Mouse (Mus musculus): ENCODE measurements around the gene Irf9. TPM values are rescaled to one million over a fixed set of nuclear protein-coding genes. Genes with fewer than 3 reads are reported as not detected.
A peak's percentile ranks its signal among the peaks of the same experiment; 100 is the strongest.

Irf9 gene
- polyA plus RNA-seq, 1 experiment, result 3.3 TPM

DNA sequence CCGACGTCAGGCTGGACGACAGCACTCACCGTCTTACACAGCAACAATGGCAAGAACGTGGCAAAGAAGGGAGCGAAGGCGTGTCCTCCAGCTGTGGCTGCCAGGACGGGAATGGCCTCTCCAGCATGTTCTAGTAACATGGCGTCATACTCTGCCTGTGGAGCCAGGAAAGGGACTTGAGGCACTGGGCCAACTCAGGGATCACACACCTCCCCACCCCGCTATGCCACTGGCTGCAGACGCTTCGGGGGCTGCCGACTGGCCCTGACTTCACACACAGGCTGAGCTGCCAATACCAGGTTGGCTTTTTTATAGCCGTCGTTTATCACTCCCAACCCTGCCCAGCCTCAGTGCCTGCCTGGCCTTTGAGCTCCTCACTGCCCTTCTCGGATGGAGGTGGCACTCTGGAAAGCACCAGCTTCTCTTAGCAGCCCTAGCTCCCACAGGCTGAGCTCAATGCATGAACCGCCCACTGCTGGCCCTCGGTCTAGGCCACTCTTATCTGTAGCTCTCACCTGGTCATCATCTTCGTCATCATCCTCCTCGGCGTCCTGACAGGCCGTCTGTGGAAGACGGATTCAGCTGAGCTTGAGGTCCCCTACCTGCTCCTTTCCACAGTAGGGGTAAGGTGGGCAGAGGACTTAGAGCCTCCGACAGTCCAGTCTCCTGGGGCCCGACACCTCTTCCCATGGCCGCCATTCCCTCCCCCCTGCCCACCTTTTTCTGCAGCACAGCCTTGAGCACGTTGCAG lies 24.9 kb downstream of the Irf9 start:
- TF ChIP-seq GATA1 (IDR thresholded peaks at IDR 0.05; ENCODE audit: low read length) (no peak), TAL1 (IDR thresholded peaks at IDR 0.05; ENCODE audit: low read length) (no peak)
- Histone ChIP-seq H3K9me3 (ENCODE audit: control insufficient read depth, low read length) (no peaks in the 10 kb centered on the region), H3K4me1 (ENCODE audit: control insufficient read depth) (peaks cover 26% of the 10 kb centered on the region), H3K4me3 (replicated peaks) (no peak overlapping the region), H3K27me3 (ENCODE audit: control insufficient read depth) (no peaks in the 10 kb centered on the region), H3K36me3 (ENCODE audit: control insufficient read depth) (peaks cover 94% of the 10 kb centered on the region)

DNA sequence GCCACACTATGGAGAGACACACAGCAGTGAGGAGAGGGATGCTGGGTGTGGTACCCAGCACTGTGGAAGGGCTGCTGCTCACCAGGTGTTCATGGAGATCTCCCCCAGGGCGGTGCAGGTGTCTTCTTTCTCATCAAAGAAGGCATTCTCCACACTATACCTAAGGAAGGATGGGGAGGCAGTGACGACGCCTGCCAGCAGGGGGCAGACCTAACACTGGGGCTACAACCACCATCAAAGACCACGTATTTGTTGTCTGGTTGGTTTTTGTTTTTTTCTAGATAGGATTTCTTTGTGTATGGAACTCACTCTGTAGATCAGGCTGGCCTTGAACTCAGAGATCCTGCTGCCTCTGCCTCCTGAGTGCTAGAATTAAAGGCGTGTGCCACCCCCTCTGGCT lies 25.9 kb downstream of the Irf9 start:
- H3K4me3 ChIP-seq (replicated peaks), result no peak overlapping the region
- no peaks in the 10 kb centered on the region for H3K9me3 ChIP-seq (ENCODE audit: control insufficient read depth, low read length)
- peaks cover 100% of the 10 kb centered on the region for H3K36me3 ChIP-seq (ENCODE audit: control insufficient read depth)
- no peaks in the 10 kb centered on the region for H3K27me3 ChIP-seq (ENCODE audit: control insufficient read depth)
- no peak for TF ChIP-seq TAL1 (IDR thresholded peaks at IDR 0.05; ENCODE audit: low read length)
- no peak for TF ChIP-seq GATA1 (IDR thresholded peaks at IDR 0.05; ENCODE audit: low read length)
- H3K4me1 ChIP-seq (ENCODE audit: control insufficient read depth), result peaks cover 29% of the 10 kb centered on the region

DNA sequence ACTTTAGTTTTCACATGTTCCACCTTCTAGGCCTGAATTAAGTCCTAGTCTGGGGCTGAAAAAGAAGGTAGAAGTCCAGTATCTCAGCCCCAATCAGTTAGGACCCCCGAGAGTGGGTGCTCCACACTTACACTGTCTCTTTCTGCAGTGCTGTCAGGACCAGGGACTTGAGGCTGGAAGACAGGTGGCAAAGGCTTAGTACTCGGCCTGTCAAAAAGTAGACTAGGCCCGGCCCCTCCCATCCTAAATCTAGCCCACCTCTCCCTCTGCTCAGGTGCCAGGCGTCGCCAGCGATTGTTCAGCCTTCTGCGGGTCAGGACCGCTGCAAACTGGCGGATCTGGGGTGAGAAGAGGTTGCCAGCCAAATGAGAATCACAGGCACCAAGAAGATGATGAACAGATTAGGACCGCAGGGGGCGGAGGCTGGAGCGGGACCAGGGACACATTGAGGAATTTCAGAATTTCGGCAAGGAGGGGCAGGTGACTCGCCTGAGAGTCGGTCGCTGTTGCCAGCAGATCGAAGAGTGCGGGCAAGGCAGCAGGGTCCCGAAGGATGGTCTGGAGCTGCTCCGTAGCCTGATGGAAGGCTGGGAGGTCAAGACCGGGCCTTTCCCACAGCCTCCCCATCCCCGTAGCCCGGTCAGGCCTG lies 31.6 kb downstream of the Irf9 start:
- H3K27me3 ChIP-seq (ENCODE audit: control insufficient read depth), result no peaks in the 10 kb centered on the region

DNA sequence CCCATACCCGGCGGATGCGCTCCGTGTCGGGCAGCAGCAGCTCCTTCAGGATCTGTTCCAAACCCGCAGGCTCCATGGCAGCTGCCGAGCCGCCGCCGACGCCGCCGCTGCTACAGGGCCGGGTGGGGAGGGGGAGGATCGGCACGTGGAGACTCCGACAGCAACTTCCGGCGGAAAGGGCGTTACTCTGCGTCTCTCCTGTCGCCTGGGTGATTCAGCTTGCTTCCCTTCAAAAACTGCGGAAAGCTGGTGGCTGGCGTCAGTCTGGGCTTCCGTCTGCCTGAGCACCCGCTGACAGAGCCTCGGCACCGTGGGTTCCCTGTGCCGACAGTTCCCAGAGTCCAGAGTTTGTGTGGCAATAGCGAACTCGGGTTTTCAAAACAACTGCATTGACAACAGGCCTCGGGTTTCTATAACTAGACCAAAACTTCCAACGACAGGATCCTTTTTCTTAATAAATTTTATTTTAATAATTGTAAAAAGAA lies 32.2 kb downstream of the Irf9 start, which contains the start of gene Ipo4:
Gene Ipo4 (minus strand): TSS at position 435 of the 485 bp plus-strand sequence.
- Histone ChIP-seq H3K36me3 (ENCODE audit: control insufficient read depth) (peaks cover 96% of the 10 kb centered on the region), H3K4me1 (ENCODE audit: control insufficient read depth) (peaks cover 39% of the 10 kb centered on the region)

More for the DNA sequence above, 31.6 kb downstream of the Irf9 start:
- no peak for TF ChIP-seq GATA1 (IDR thresholded peaks at IDR 0.05; ENCODE audit: low read length)
- no peak for TF ChIP-seq TAL1 (IDR thresholded peaks at IDR 0.05; ENCODE audit: low read length)
- H3K4me3 ChIP-seq (replicated peaks), result peak overlapping the region; percentile 71
- no peaks in the 10 kb centered on the region for H3K9me3 ChIP-seq (ENCODE audit: control insufficient read depth, low read length)
- peaks cover 38% of the 10 kb centered on the region for H3K4me1 ChIP-seq (ENCODE audit: control insufficient read depth)
- H3K36me3 ChIP-seq (ENCODE audit: control insufficient read depth), result peaks cover 96% of the 10 kb centered on the region

DNA sequence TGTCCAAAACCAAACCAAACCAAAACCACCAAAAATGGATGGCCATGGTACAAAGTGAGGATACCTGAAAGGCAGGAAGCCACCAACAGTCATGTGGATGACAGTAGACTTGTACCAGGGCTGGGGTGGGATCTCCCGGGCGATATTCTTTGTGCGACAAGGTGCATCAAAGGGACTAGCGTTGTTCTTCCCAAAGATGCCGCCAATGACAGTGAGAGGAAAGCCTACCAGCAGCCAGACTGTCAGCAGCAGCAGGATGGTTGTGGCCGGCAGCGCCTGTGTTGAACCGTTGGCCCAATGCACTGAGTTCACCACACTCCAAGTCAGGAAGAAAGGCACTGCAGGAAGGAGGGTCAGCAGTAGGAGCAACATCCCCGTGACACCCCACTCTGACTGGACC lies 34.4 kb downstream of the Irf9 start, which contains the start of gene Gm49378:
Gene Gm49378 (minus strand): TSS at position 101 of the 400 bp plus-strand sequence.
- TF ChIP-seq TAL1 (IDR thresholded peaks at IDR 0.05; ENCODE audit: low read length) (no peak), GATA1 (IDR thresholded peaks at IDR 0.05; ENCODE audit: low read length) (no peak)
- Histone ChIP-seq H3K4me3 (replicated peaks) (no peak within 1 kb of the TSS), H3K4me1 (ENCODE audit: control insufficient read depth) (peaks cover 60% of the 10 kb centered on the region), H3K36me3 (ENCODE audit: control insufficient read depth) (peaks cover 90% of the 10 kb centered on the region), H3K27me3 (ENCODE audit: control insufficient read depth) (no peaks in the 10 kb centered on the region), H3K9me3 (ENCODE audit: control insufficient read depth, low read length) (no peaks in the 10 kb centered on the region)

More for the DNA sequence above, 32.2 kb downstream of the Irf9 start, which contains the start of gene Ipo4:
- Histone ChIP-seq H3K4me3 (replicated peaks) (peak within 1 kb of the TSS; percentile 71), H3K9me3 (ENCODE audit: control insufficient read depth, low read length) (no peaks in the 10 kb centered on the region), H3K27me3 (ENCODE audit: control insufficient read depth) (no peaks in the 10 kb centered on the region)
- TF ChIP-seq GATA1 (IDR thresholded peaks at IDR 0.05; ENCODE audit: low read length), result no peak
- TF ChIP-seq TAL1 (IDR thresholded peaks at IDR 0.05; ENCODE audit: low read length), result no peak

DNA sequence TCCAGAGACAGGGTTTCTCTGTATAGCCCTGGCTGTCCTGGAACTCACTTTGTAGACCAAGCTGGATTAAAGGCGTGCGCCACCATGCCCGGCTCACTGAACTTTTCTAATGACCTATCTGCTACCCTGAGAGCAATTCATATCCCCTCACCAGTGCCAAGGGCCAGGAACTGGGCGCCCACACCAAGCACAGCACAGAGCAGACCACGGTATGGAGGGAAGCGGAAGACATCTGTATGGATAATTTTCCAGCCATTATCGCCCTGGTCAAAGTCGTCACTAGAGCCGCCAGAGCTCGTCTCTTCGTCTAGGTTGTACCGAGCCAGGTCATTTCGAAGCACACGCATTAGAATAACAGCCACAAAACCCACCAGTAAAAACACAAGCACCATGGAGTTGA lies 37.4 kb downstream of the Irf9 start:
- TF ChIP-seq TAL1 (IDR thresholded peaks at IDR 0.05; ENCODE audit: low read length) (no peak), GATA1 (IDR thresholded peaks at IDR 0.05; ENCODE audit: low read length) (no peak)
- Histone ChIP-seq H3K4me1 (ENCODE audit: control insufficient read depth) (peaks cover 59% of the 10 kb centered on the region), H3K36me3 (ENCODE audit: control insufficient read depth) (peaks cover 72% of the 10 kb centered on the region), H3K4me3 (replicated peaks) (no peak overlapping the region), H3K9me3 (ENCODE audit: control insufficient read depth, low read length) (no peaks in the 10 kb centered on the region), H3K27me3 (ENCODE audit: control insufficient read depth) (no peaks in the 10 kb centered on the region)

GRCm38 (mm10) chr14:55641291-55641690 lies 37.9 kb downstream of the Irf9 start:
- H3K36me3 ChIP-seq (ENCODE audit: control insufficient read depth), result peaks cover 72% of the 10 kb centered on the region
- H3K27me3 ChIP-seq (ENCODE audit: control insufficient read depth), result no peaks in the 10 kb centered on the region
- H3K4me1 ChIP-seq (ENCODE audit: control insufficient read depth), result peaks cover 60% of the 10 kb centered on the region
- H3K4me3 ChIP-seq (replicated peaks), result no peak overlapping the region
- TF ChIP-seq TAL1 (IDR thresholded peaks at IDR 0.05; ENCODE audit: low read length) (no peak), GATA1 (IDR thresholded peaks at IDR 0.05; ENCODE audit: low read length) (no peak)
- H3K9me3 ChIP-seq (ENCODE audit: control insufficient read depth, low read length), result no peaks in the 10 kb centered on the region

DNA sequence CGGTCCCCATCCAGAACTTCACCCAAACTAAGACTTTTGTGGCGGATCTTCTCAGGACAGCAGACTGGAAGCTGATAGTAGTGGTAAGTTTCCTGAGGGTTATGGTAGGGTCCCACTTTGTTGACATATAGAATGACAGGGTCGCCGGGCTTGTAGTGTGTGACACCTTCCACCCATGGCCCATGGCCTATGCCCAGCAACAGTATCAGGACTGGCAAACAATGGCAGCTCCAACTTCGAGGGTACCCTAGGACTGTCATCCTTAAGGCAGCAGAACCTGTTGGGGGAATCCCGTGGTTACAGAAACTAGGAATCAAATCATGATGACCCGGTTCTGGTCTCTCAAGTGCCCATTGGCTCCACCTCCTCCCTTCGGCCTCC lies 39.3 kb downstream of the Irf9 start:
- H3K36me3 ChIP-seq (ENCODE audit: control insufficient read depth), result peaks cover 71% of the 10 kb centered on the region
- H3K27me3 ChIP-seq (ENCODE audit: control insufficient read depth), result no peaks in the 10 kb centered on the region
- no peaks in the 10 kb centered on the region for H3K9me3 ChIP-seq (ENCODE audit: control insufficient read depth, low read length)
- TF ChIP-seq TAL1 (IDR thresholded peaks at IDR 0.05; ENCODE audit: low read length), result no peak
- no peak for TF ChIP-seq GATA1 (IDR thresholded peaks at IDR 0.05; ENCODE audit: low read length)
- peaks cover 67% of the 10 kb centered on the region for H3K4me1 ChIP-seq (ENCODE audit: control insufficient read depth)
- H3K4me3 ChIP-seq (replicated peaks), result peak overlapping the region; percentile 74

Data from erythroblast, embryonic 14.5 days (primary cell).